ENCODE assay signal across 8 mouse cellular contexts in genomic region chr13:92580220-92581043, GRCm38 (mm10). TPM values are rescaled to one million over a fixed set of nuclear protein-coding genes. Genes with fewer than 3 reads are reported as not detected.
DNase-seq lines count a peak whose midpoint lies in the region; ATAC-seq and TF ChIP-seq lines count a peak whose summit lies in the region.

No protein-coding gene starts in this region.

- no peaks in the 10 kb centered on the region for H3K27me3 ChIP-seq in forebrain, embryonic 12.5 days
- no peaks in the 10 kb centered on the region for H3K27me3 ChIP-seq in liver, postnatal 0 days (ENCODE audit: insufficient read depth, low read length)

- no peak overlapping the region for H3K27ac ChIP-seq in forebrain, embryonic 12.5 days
- H3K27ac ChIP-seq in liver, postnatal 0 days (ENCODE audit: low read depth), result 0 out of 2 replicates have a peak overlapping the region, but pooled peaks have one; percentile 16

- TF ChIP-seq EP300 in liver, postnatal 0 days (IDR thresholded peaks at IDR 0.05; ENCODE audit: low read depth), result no peak

- no peak overlapping the region for H3K9ac ChIP-seq in forebrain, embryonic 12.5 days
- H3K9ac ChIP-seq in liver, postnatal 0 days (replicated peaks), result no peak overlapping the region; the same call in 1 of the 2 replicates

- H3K4me3 ChIP-seq in forebrain, embryonic 12.5 days (replicated peaks), result no peak overlapping the region
- no peak overlapping the region for H3K4me3 ChIP-seq in liver, postnatal 0 days (ENCODE audit: low read depth, low read length)

- intact Hi-C loops in heart, postnatal 25 days (cut with DNase I), result loop anchor here (1.0 to 5.0 kb wide), 2 partner anchors 47 to 160 kb away; no protein-coding TSS in a partner anchor

- DNase-seq in ES-CJ7 (ENCODE audit: low read depth, low spot score), result peak; percentile 41
- DNase-seq in c-Kit-positive CD71-negative TER-119-negative erythroid progenitor cells, embryonic 14.5 days (ENCODE audit: low read depth), result peak; percentile 67
- DNase-seq in heart, postnatal 25 days (ENCODE audit: low spot score), result peak; percentile 8
- DNase-seq in large intestine, adult 2 months (ENCODE audit: low read depth, low spot score), result peak; percentile 64
- DNase-seq in liver, postnatal 0 days, result peak; percentile 74
- DNase-seq in retina, postnatal 1 day, result peak; percentile 67
- DNase-seq in thymus, postnatal 36 days, result peak; percentile 55 to 65

- peak; percentile 86 for TF ChIP-seq CTCF in liver, postnatal 0 days (IDR thresholded peaks at IDR 0.05; ENCODE audit: low read depth)

- H3K4me1 ChIP-seq in forebrain, embryonic 12.5 days, result peaks cover 6% of the 10 kb centered on the region; the same call in 1 of the 2 replicates
- peaks cover 6% of the 10 kb centered on the region for H3K4me1 ChIP-seq in liver, postnatal 0 days (ENCODE audit: insufficient read depth)

- no peaks in the 10 kb centered on the region for H3K36me3 ChIP-seq in forebrain, embryonic 12.5 days (replicated peaks)
- no peaks in the 10 kb centered on the region for H3K36me3 ChIP-seq in liver, postnatal 0 days (replicated peaks; ENCODE audit: insufficient read depth, low read length)

- no peaks in the 10 kb centered on the region for H3K9me3 ChIP-seq in forebrain, embryonic 12.5 days
- H3K9me3 ChIP-seq in liver, postnatal 0 days (ENCODE audit: low read length), result no peaks in the 10 kb centered on the region

- ATAC-seq in forebrain, embryonic 12.5 days (ENCODE audit: low FRiP score), result peak; percentile 36; the same call in 1 of the 2 replicates
- peak; percentile 50 for ATAC-seq in liver, postnatal 0 days

- H3K4me2 ChIP-seq in forebrain, embryonic 12.5 days, result no peak overlapping the region
- peak overlapping the region; percentile 54 for H3K4me2 ChIP-seq in liver, postnatal 0 days (ENCODE audit: low read depth, low read length)

- 37% methylated on average over 10 of the region's 10 CpGs for WGBS in forebrain, embryonic 12.5 days
- 10% methylated on average over 10 of the region's 10 CpGs for WGBS in large intestine, adult 2 months
- WGBS in liver, postnatal 0 days (ENCODE audit: insufficient replicate concordance), result 31% methylated on average over 10 of the region's 10 CpGs

RNA-seq across cellular contexts. Expression of gene Spz1, which starts 4.5 kb away (rescaled TPM):
- not detected in 2 replicates for polyA plus RNA-seq in forebrain, embryonic 12.5 days (2016; fragmentation: Nextera tagmentation; extraction: Ambion mirVana)
- not detected for total RNA-seq in heart, postnatal 25 days (2021)
- not detected in 2 replicates for polyA plus RNA-seq in large intestine, adult 2 months (2012; rRNA removed)
- not detected in 2 replicates for polyA plus RNA-seq in liver, postnatal 0 days (2015; fragmentation: Nextera tagmentation; extraction: Ambion mirVana)

RNA-seq across cellular contexts. Expression of gene Serinc5, which starts 30.5 kb away (rescaled TPM):
- 9.5 and 10.0 TPM in 2 replicates for polyA plus RNA-seq in forebrain, embryonic 12.5 days (2016; fragmentation: Nextera tagmentation; extraction: Ambion mirVana)
- total RNA-seq in heart, postnatal 25 days (2021), result 10 to 100 TPM; 15.3 to 17.5 TPM
- 9.2 and 19.8 TPM in 2 replicates for polyA plus RNA-seq in large intestine, adult 2 months (2012; rRNA removed)
- polyA plus RNA-seq in liver, postnatal 0 days (2015; fragmentation: Nextera tagmentation; extraction: Ambion mirVana), result 9.3 and 12.2 TPM in 2 replicates

RNA-seq across cellular contexts. Expression of gene Zfyve16, which starts 49.8 kb away (rescaled TPM):
- polyA plus RNA-seq in forebrain, embryonic 12.5 days (2016; fragmentation: Nextera tagmentation; extraction: Ambion mirVana), result 11.9 and 12.7 TPM in 2 replicates
- 10 to 100 TPM; 12.2 to 14.2 TPM for total RNA-seq in heart, postnatal 25 days (2021)
- polyA plus RNA-seq in large intestine, adult 2 months (2012; rRNA removed), result 1.4 and 2.2 TPM in 2 replicates
- 1.1 and 1.3 TPM in 2 replicates for polyA plus RNA-seq in liver, postnatal 0 days (2015; fragmentation: Nextera tagmentation; extraction: Ambion mirVana)

Comparison
In these comparisons a context has a peak if more than half of its experiments do, and no peak if none do; other contexts are left out.
1. DNase-seq: peak in every context shown above with its lines; median percentile 74 in liver, postnatal 0 days; 67 in c-Kit-positive CD71-negative TER-119-negative erythroid progenitor cells, embryonic 14.5 days; 67 in retina, postnatal 1 day; 64 in large intestine, adult 2 months; 60 in thymus, postnatal 36 days; 41 in ES-CJ7; 8 in heart, postnatal 25 days.